Mouse (Mus musculus) limb, embryonic 14.5 days (tissue): Measurements from ENCODE around the gene Upb1. TPM values are rescaled to one million over a fixed set of nuclear protein-coding genes. Genes with fewer than 3 reads are reported as not detected.
"Not testable (repeated sequence)": the region's sequence is repeated elsewhere in the genome, so short reads cannot be mapped to it uniquely, and the experiment has no call there.

Source experiments
- ATAC-seq: fragments of 200-750 bp; cut with Nextera tagmentation; 2 replicates; pipeline ENCODE4 v1.8.0; 2017; ENCODE audit warnings: low read depth, moderate number of reproducible peaks, moderate TSS enrichment; ENCODE audit not compliant: low FRiP score
- DNase-seq: peaks from one replicate; pipeline ENCODE4 v3.0.0-alpha.2; 2015; ENCODE audit warnings: low spot score
- H3K27ac ChIP-seq: fragments of 300-500 bp; sonication (generic); replicated peaks from 2 replicates; pipeline ENCODE4 v1.5.1; 2014; ENCODE audit warnings: low read depth, mild to moderate bottlenecking, low read length, moderate library complexity, mixed read lengths
- H3K27me3 ChIP-seq: fragments of 300-500 bp; sonication (generic); 2 replicates; pipeline ENCODE4 v1.6.1; 2014; ENCODE audit warnings: low read length, mixed read lengths; ENCODE audit not compliant: control insufficient read depth, insufficient read depth
- H3K36me3 ChIP-seq: fragments of 300-500 bp; sonication (generic); 2 replicates; pipeline ENCODE4 v1.6.1; 2014; ENCODE audit warnings: mild to moderate bottlenecking, low read length, moderate library complexity, mixed read lengths; ENCODE audit not compliant: control insufficient read depth, insufficient read depth
- H3K4me1 ChIP-seq: fragments of 300-500 bp; sonication (generic); 2 replicates; pipeline ENCODE4 v1.6.1; 2014; ENCODE audit warnings: antibody characterized with exemption, low read length, mixed read lengths; ENCODE audit not compliant: control insufficient read depth, insufficient read depth
- H3K4me2 ChIP-seq: fragments of 300-500 bp; sonication (generic); replicated peaks from 2 replicates; pipeline ENCODE4 v1.6.1; 2014; ENCODE audit warnings: low read depth, mild to moderate bottlenecking, low read length, moderate library complexity; ENCODE audit not compliant: severe bottlenecking
- H3K4me3 ChIP-seq: fragments of 300-500 bp; sonication (generic); replicated peaks from 2 replicates; pipeline ENCODE4 v1.5.1; 2014; ENCODE audit warnings: low read length
- H3K9ac ChIP-seq: fragments of 300-500 bp; sonication (generic); 2 replicates; pipeline ENCODE4 v1.6.1; 2014; ENCODE audit warnings: mild to moderate bottlenecking, low read depth, low read length, moderate library complexity; ENCODE audit not compliant: severe bottlenecking
- H3K9me3 ChIP-seq: fragments of 300-500 bp; sonication (generic); 2 replicates; pipeline ENCODE4 v1.6.1; 2016; ENCODE audit warnings: low read length; ENCODE audit not compliant: control insufficient read depth
- POLR2A ChIP-seq: fragments of 200-500 bp; IDR thresholded peaks from 2 replicates; pipeline ENCODE4 v1.8.0; 2012; ENCODE audit warnings: inconsistent platforms, mild to moderate bottlenecking, moderate library complexity, borderline replicate concordance; ENCODE audit not compliant: insufficient read depth, insufficient read length; ENCODE audit errors: extremely low read depth
- WGBS: fragments of 180-500 bp; shearing (Covaris S2); extraction: QIAGEN DNeasy Blood & Tissue Kit; methylation state at CpG from one replicate; pipeline ENCODE4 v1.1.7; 2014; 5-methylcytosine and 5-hydroxymethylcytosine counted together
- polyA plus RNA-seq, 2 experiments: library from polyadenylated mRNA; depleted of rRNA in 1 of 2; stranded (reverse) in 1 of 2; unstranded in 1 of 2; fragments of >200 nt; fragmentation: Nextera tagmentation in 1 of 2; extraction: Ambion mirVana in 1 of 2; gene quantifications; 2 replicates each; pipeline versions ENCODE4 v1.2.1 to v1.2.3; 2012 to 2014

Gene Upb1
- polyA plus RNA-seq (2012; rRNA removed) (0.38 and 0.55 TPM in 2 replicates), polyA plus RNA-seq (2014; fragmentation: Nextera tagmentation; extraction: Ambion mirVana) (0.84 and 1.4 TPM in 2 replicates)

- DNase-seq: no peak
- no peak within 1 kb of the TSS for H3K9ac ChIP-seq
- no peaks in the 10 kb centered on the region for H3K27me3 ChIP-seq
- no peak for ATAC-seq
- no peak within 1 kb of the TSS for H3K4me2 ChIP-seq
- no peak for TF ChIP-seq POLR2A
- WGBS: 80% methylated on average over 4 of the region's 4 CpGs
- no peaks in the 10 kb centered on the region for H3K9me3 ChIP-seq
- H3K27ac ChIP-seq: no peak within 1 kb of the TSS
- H3K4me1 ChIP-seq: no peaks in the 10 kb centered on the region
- H3K36me3 ChIP-seq: no peaks in the 10 kb centered on the region
- no peak within 1 kb of the TSS for H3K4me3 ChIP-seq
These were observed at the start of gene Upb1 for GRCm38 (mm10) chr10:75400958-75401357. Upb1 (plus strand) TSS chr10:75401115.

GRCm38 (mm10) chr10:75352541-75352940 is 48.4 kb upstream of the Upb1 start:
- no peak for TF ChIP-seq POLR2A
- Histone ChIP-seq H3K4me1 (no peaks in the 10 kb centered on the region), H3K36me3 (no peaks in the 10 kb centered on the region), H3K9me3 (no peaks in the 10 kb centered on the region), H3K4me3 (no peak overlapping the region), H3K4me2 (no peak overlapping the region), H3K27me3 (no peaks in the 10 kb centered on the region), H3K27ac (no peak overlapping the region), H3K9ac (no peak overlapping the region)
- WGBS: 93% methylated on average over 12 of the region's 12 CpGs
- DNase-seq: no peak
- ATAC-seq: no peak

- not testable (repeated sequence) for H3K4me3 ChIP-seq, H3K36me3 ChIP-seq, H3K4me1 ChIP-seq, H3K9me3 ChIP-seq, H3K27ac ChIP-seq, H3K4me2 ChIP-seq, ATAC-seq, H3K9ac ChIP-seq, H3K27me3 ChIP-seq, DNase-seq
- 66% methylated on average over 6 of the region's 9 CpGs for WGBS
These were observed 47.1 kb upstream of the Upb1 start for GRCm38 (mm10) chr10:75353838-75354241.

GRCm38 (mm10) chr10:75355341-75355740 is 45.6 kb upstream of the Upb1 start:
- H3K9ac ChIP-seq: no peak overlapping the region
- WGBS: 52% methylated on average over 4 of the region's 4 CpGs
- H3K27ac ChIP-seq: no peak overlapping the region
- no peak overlapping the region for H3K4me2 ChIP-seq
- DNase-seq (no peak), ATAC-seq (no peak)
- no peaks in the 10 kb centered on the region for H3K4me1 ChIP-seq
- no peak overlapping the region for H3K4me3 ChIP-seq
- H3K36me3 ChIP-seq: no peaks in the 10 kb centered on the region
- H3K27me3 ChIP-seq: no peaks in the 10 kb centered on the region
- no peaks in the 10 kb centered on the region for H3K9me3 ChIP-seq
- TF ChIP-seq POLR2A: no peak

- peak; percentile 37; the same call in 1 of the 2 replicates for ATAC-seq
- not testable (repeated sequence) for H3K4me1 ChIP-seq
These were observed 36.7 kb upstream of the Upb1 start for GRCm38 (mm10) chr10:75364214-75364690.

GRCm38 (mm10) chr10:75364796-75365195 is 36.1 kb upstream of the Upb1 start:
- H3K9me3 ChIP-seq: no peaks in the 10 kb centered on the region
- DNase-seq (no peak), ATAC-seq (no peak)
- no peak overlapping the region for H3K4me2 ChIP-seq
- TF ChIP-seq POLR2A: no peak
- no peaks in the 10 kb centered on the region for H3K27me3 ChIP-seq
- 0 out of 2 replicates have a peak, but pooled peaks cover 2% of the 10 kb centered on the region for H3K4me1 ChIP-seq
- H3K9ac ChIP-seq: no peak overlapping the region
- WGBS: 74% methylated on average over 9 of the region's 9 CpGs
- no peak overlapping the region for H3K27ac ChIP-seq
- no peaks in the 10 kb centered on the region for H3K36me3 ChIP-seq
- no peak overlapping the region for H3K4me3 ChIP-seq

More at GRCm38 (mm10) chr10:75364214-75364690, 36.7 kb upstream of the Upb1 start:
- not testable (repeated sequence) for H3K9ac ChIP-seq, H3K4me2 ChIP-seq, H3K4me3 ChIP-seq, H3K27me3 ChIP-seq, H3K36me3 ChIP-seq, H3K27ac ChIP-seq, H3K9me3 ChIP-seq
- DNase-seq: peak; percentile 47
- 9% methylated on average over 1 of the region's 1 CpGs for WGBS
